Mouse (Mus musculus): ENCODE measurements around the gene Selplg. TPM values are rescaled to one million over a fixed set of nuclear protein-coding genes. Genes with fewer than 3 reads are reported as not detected.

Selplg gene
- total and polyA plus RNA-seq, 3 experiments = 8.5 to 18.7 (median 13.9) TPM

DNA sequence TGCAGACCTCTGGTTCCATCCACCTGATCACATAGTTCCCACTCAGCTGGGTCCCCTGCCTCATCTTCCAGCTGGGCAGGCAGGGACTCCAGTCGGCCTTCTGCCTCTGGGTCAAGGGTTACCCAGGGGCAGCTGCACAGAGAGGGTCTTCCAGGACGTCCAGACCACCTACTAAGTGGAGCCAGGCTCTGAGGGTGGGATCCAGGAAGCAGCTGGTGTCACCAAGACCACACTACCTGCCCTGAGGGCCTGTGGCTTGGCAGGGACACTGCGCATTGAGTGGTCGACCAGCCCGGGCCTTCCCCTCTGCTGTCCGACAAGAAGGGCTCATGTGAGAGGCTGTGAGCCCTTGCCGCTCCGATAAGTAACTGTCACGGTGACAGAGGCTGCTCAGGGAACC lies 24.7 kb downstream of the Selplg start:
- peaks cover 17% of the 10 kb centered on the region for H3K4me1 ChIP-seq (ENCODE audit: insufficient read depth, low read depth, low read length)

DNA sequence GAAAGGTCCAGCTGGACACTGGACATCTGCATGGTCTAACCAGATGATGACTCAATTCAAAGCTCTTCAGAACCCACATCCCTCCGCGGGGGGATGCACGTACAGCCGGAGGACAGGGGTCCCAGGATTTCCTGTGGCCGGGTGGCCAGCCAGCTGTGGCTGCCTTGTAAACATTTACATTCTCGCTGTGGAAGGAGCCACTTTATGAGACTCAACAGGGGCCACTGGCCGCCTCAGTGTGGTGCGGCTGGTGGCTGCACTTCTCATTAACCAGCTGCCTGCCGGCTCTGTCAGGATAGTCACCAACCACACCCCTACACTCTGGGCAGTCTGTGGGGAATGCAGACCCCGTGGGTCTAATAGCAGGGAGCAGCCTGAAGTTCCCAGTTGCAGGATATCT lies 26.0 kb downstream of the Selplg start:
- peaks cover 17% of the 10 kb centered on the region; the same call in 1 of the 2 replicates for H3K27me3 ChIP-seq (ENCODE audit: insufficient read depth, low read length)
- no peak for DNase-seq (ENCODE audit: low spot score)
- peaks cover 15% of the 10 kb centered on the region for H3K4me1 ChIP-seq (ENCODE audit: insufficient read depth, low read depth, low read length)

More for the DNA sequence above, 24.7 kb downstream of the Selplg start:
- Histone ChIP-seq H3K4me3 (ENCODE audit: low read depth, low read length) (no peak overlapping the region), H3K36me3 (replicated peaks) (no peaks in the 10 kb centered on the region), H3K27me3 (ENCODE audit: insufficient read depth, low read length) (peaks cover 14% of the 10 kb centered on the region; the same call in 1 of the 2 replicates), H3K9me3 (replicated peaks) (peaks cover 7% of the 10 kb centered on the region)
- TF ChIP-seq GATA2 (IDR thresholded peaks at IDR 0.05; ENCODE audit: borderline replicate concordance, low read depth, low read length) (no peak), GATA1 (IDR thresholded peaks at IDR 0.05; ENCODE audit: borderline replicate concordance, low read length) (no peak), TAL1 (conservative IDR thresholded peaks at IDR 0.05; ENCODE audit: low read depth, low read length) (no peak), POLR2AphosphoS5 (IDR thresholded peaks at IDR 0.05; ENCODE audit: insufficient replicate concordance, low read depth, low read length) (no peak), CTCF (IDR thresholded peaks at IDR 0.05; ENCODE audit: low read depth, low read length) (no peak)
- DNase-seq (ENCODE audit: low spot score) = no peak
- ATAC-seq (ENCODE audit: extremely low read depth, insufficient number of reproducible peaks, low FRiP score, poor library complexity, severe bottlenecking) = no peak

DNA sequence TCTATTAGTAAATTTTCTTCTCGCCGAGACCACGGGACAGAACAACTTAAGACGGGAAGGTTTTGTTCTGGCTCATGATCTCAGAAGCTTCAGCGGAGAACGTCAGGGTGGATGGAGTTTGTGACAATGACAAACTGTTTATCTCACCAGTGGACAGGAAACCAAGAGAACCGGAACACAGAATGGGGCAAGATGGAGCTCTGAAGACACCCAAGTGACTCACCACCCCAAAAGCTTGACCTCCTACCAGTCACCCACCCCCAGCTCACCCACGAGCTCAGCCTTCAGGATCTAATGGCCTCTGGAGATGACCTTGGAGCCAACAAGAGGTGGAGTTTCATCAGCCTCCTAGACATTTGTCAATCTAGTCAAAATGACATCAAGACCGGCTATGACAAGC lies 27.1 kb downstream of the Selplg start:
- Histone ChIP-seq H3K4me1 (ENCODE audit: insufficient read depth, low read depth, low read length) (peaks cover 20% of the 10 kb centered on the region), H3K36me3 (replicated peaks) (no peaks in the 10 kb centered on the region), H3K4me3 (ENCODE audit: low read depth, low read length) (no peak overlapping the region), H3K27me3 (ENCODE audit: insufficient read depth, low read length) (peaks cover 17% of the 10 kb centered on the region; the same call in 1 of the 2 replicates), H3K9me3 (replicated peaks) (no peaks in the 10 kb centered on the region)
- DNase-seq (ENCODE audit: low spot score) = no peak
- no peak for TF ChIP-seq TAL1 (conservative IDR thresholded peaks at IDR 0.05; ENCODE audit: low read depth, low read length)
- TF ChIP-seq GATA1 (IDR thresholded peaks at IDR 0.05; ENCODE audit: borderline replicate concordance, low read length) = no peak
- TF ChIP-seq GATA2 (IDR thresholded peaks at IDR 0.05; ENCODE audit: borderline replicate concordance, low read depth, low read length) = no peak
- no peak for TF ChIP-seq CTCF (IDR thresholded peaks at IDR 0.05; ENCODE audit: low read depth, low read length)
- no peak for TF ChIP-seq POLR2AphosphoS5 (IDR thresholded peaks at IDR 0.05; ENCODE audit: insufficient replicate concordance, low read depth, low read length)
- no peak for ATAC-seq (ENCODE audit: extremely low read depth, insufficient number of reproducible peaks, low FRiP score, poor library complexity, severe bottlenecking)

More for the DNA sequence above, 26.0 kb downstream of the Selplg start:
- TF ChIP-seq CTCF (IDR thresholded peaks at IDR 0.05; ENCODE audit: low read depth, low read length) = no peak
- TF ChIP-seq TAL1 (conservative IDR thresholded peaks at IDR 0.05; ENCODE audit: low read depth, low read length) = no peak
- TF ChIP-seq POLR2AphosphoS5 (IDR thresholded peaks at IDR 0.05; ENCODE audit: insufficient replicate concordance, low read depth, low read length) = no peak
- TF ChIP-seq GATA1 (IDR thresholded peaks at IDR 0.05; ENCODE audit: borderline replicate concordance, low read length) = no peak
- no peak for TF ChIP-seq GATA2 (IDR thresholded peaks at IDR 0.05; ENCODE audit: borderline replicate concordance, low read depth, low read length)
- no peak overlapping the region for H3K4me3 ChIP-seq (ENCODE audit: low read depth, low read length)
- no peak for ATAC-seq (ENCODE audit: extremely low read depth, insufficient number of reproducible peaks, low FRiP score, poor library complexity, severe bottlenecking)
- H3K36me3 ChIP-seq (replicated peaks) = no peaks in the 10 kb centered on the region
- peaks cover 5% of the 10 kb centered on the region for H3K9me3 ChIP-seq (replicated peaks)

DNA sequence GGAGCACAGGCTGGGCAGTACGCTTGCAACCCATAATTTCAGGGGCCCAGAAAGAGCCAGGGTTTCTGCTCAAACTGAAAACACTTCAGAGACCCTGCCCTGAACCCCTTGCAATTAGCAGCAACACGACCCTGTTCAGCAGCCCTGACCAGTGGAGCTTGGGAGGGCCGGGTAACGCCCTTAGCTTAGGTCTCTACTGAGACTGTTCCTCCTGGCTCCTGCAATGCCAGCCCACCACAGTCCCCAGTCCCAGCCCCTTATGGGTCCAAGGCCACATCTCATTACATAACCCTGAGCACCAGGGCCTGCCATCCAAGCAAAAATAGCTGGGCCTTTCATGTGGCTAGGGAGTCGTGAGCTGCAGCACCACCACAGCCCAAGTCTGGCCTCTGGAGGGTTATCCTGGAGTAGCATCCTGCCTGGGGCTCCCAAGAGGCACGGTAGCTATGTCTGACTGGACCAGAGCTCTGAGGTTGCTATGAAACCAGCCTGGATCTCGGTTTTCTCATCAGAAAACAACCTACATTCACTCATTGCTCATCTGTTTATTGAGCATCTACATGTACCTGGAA lies 28.0 kb downstream of the Selplg start:
- TF ChIP-seq CTCF (IDR thresholded peaks at IDR 0.05; ENCODE audit: low read depth, low read length) = no peak
- TF ChIP-seq POLR2AphosphoS5 (IDR thresholded peaks at IDR 0.05; ENCODE audit: insufficient replicate concordance, low read depth, low read length) = no peak
- TF ChIP-seq GATA1 (IDR thresholded peaks at IDR 0.05; ENCODE audit: borderline replicate concordance, low read length) = no peak
- no peaks in the 10 kb centered on the region for H3K9me3 ChIP-seq (replicated peaks)
- no peaks in the 10 kb centered on the region for H3K36me3 ChIP-seq (replicated peaks)
- H3K4me1 ChIP-seq (ENCODE audit: insufficient read depth, low read depth, low read length) = peaks cover 20% of the 10 kb centered on the region
- H3K27me3 ChIP-seq (ENCODE audit: insufficient read depth, low read length) = peaks cover 17% of the 10 kb centered on the region; the same call in 1 of the 2 replicates
- DNase-seq (ENCODE audit: low spot score) = no peak
- no peak for ATAC-seq (ENCODE audit: extremely low read depth, insufficient number of reproducible peaks, low FRiP score, poor library complexity, severe bottlenecking)
- H3K4me3 ChIP-seq (ENCODE audit: low read depth, low read length) = no peak overlapping the region

DNA sequence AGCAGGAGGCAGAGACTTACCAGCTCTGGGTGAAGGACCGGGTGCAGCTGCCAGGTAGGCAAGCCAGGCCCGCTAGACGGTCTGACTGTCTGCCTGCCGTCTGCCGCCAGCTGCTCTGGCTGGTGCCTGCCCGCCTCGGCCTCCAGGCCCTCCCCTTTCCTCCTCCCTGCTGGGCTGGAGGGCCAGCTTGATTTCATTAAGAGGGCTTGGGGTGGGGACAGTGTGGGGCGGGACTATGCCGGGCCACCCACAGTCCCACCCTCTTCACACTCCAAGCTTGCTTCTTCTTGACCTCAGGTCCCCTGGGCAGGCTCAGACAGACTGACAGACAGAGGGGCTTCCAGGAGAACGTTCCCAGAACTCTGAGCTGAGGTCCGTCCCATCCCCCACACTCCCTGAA lies 32.2 kb downstream of the Selplg start, which contains the start of gene Tmem119:
TSS of gene Tmem119 (minus strand) at position 237 of the 400 bp plus-strand sequence.
- peaks cover 16% of the 10 kb centered on the region; the same call in 1 of the 2 replicates for H3K27me3 ChIP-seq (ENCODE audit: insufficient read depth, low read length)
- TF ChIP-seq GATA1 (IDR thresholded peaks at IDR 0.05; ENCODE audit: borderline replicate concordance, low read length) = no peak
- TF ChIP-seq TAL1 (conservative IDR thresholded peaks at IDR 0.05; ENCODE audit: low read depth, low read length) = no peak
- TF ChIP-seq GATA2 (IDR thresholded peaks at IDR 0.05; ENCODE audit: borderline replicate concordance, low read depth, low read length) = no peak
- TF ChIP-seq POLR2AphosphoS5 (IDR thresholded peaks at IDR 0.05; ENCODE audit: insufficient replicate concordance, low read depth, low read length) = no peak
- no peak for TF ChIP-seq CTCF (IDR thresholded peaks at IDR 0.05; ENCODE audit: low read depth, low read length)
- peaks cover 20% of the 10 kb centered on the region for H3K4me1 ChIP-seq (ENCODE audit: insufficient read depth, low read depth, low read length)
- no peaks in the 10 kb centered on the region for H3K9me3 ChIP-seq (replicated peaks)
- H3K36me3 ChIP-seq (replicated peaks) = no peaks in the 10 kb centered on the region
- no peak; the same call in 1 of the 2 replicates for ATAC-seq (ENCODE audit: extremely low read depth, insufficient number of reproducible peaks, low FRiP score, poor library complexity, severe bottlenecking)
- H3K4me3 ChIP-seq (ENCODE audit: low read depth, low read length) = no peak within 1 kb of the TSS
- DNase-seq (ENCODE audit: low spot score) = no peak

DNA sequence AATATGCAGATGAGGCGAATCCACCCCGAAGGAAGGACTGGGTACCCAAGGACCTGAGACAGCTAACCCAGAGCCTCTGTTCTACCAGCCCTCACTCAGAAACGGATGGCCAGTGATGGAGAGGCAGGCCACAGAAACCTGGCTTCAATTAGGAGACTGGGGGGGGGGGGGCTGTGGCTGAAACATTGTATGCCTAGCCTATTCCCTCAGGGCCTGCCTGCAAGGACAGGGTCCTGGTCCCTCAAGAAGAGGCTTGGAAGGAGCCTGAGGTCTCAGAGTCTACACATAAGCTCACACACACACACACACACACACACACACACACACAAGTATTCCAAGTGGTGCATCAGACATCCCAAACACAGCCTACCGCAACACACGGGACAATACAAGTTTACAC lies 32.8 kb downstream of the Selplg start:
- ATAC-seq (ENCODE audit: extremely low read depth, insufficient number of reproducible peaks, low FRiP score, poor library complexity, severe bottlenecking) (no peak), DNase-seq (ENCODE audit: low spot score) (no peak)
- Histone ChIP-seq H3K36me3 (replicated peaks) (no peaks in the 10 kb centered on the region), H3K9me3 (replicated peaks) (no peaks in the 10 kb centered on the region), H3K4me3 (ENCODE audit: low read depth, low read length) (no peak overlapping the region), H3K27me3 (ENCODE audit: insufficient read depth, low read length) (peaks cover 22% of the 10 kb centered on the region; the same call in 1 of the 2 replicates), H3K4me1 (ENCODE audit: insufficient read depth, low read depth, low read length) (peaks cover 20% of the 10 kb centered on the region)
- TF ChIP-seq GATA1 (IDR thresholded peaks at IDR 0.05; ENCODE audit: borderline replicate concordance, low read length) = no peak
- TF ChIP-seq POLR2AphosphoS5 (IDR thresholded peaks at IDR 0.05; ENCODE audit: insufficient replicate concordance, low read depth, low read length) = no peak
- TF ChIP-seq GATA2 (IDR thresholded peaks at IDR 0.05; ENCODE audit: borderline replicate concordance, low read depth, low read length) = no peak
- TF ChIP-seq CTCF (IDR thresholded peaks at IDR 0.05; ENCODE audit: low read depth, low read length) = no peak
- no peak for TF ChIP-seq TAL1 (conservative IDR thresholded peaks at IDR 0.05; ENCODE audit: low read depth, low read length)

Measured in G1E (cell line).